Comparison of ENCODE assay signal across 8 mouse cellular contexts in the genomic region with DNA sequence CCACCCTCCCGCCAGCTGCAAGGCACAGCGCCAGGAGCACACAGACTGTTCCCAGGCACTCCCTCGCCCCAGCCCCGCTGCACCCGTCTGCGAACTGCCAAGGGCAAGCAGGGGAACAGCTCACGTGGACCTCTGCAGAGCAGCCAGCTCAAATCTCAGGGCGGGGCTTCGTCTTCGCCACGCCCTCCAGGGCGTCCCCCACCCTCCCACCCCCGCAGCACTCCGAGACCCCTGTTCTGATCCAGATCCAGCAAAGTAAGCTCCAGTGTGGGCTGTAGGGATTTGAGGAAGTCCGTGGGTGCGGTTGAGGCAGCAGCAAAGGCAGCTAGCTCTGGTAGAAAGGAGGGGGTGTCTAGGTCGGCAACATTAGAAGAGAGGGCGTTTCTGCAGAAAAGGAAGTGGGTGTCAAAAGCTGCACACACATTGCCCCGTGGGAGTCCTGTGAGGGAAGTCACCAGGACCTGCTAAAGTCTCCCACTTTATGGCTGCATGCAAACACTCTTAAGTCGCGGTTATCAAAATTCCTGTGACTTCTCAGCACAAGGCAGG.
A peak's percentile ranks its signal among the peaks of the same experiment; 100 is the strongest.
DNase-seq lines count a peak whose midpoint lies in the region; ATAC-seq lines count a peak whose summit lies in the region.

No protein-coding gene starts in this region.

- no peaks in the 10 kb centered on the region for H3K36me3 ChIP-seq in embryonic facial prominence, embryonic 11.5 days (replicated peaks; ENCODE audit: control insufficient read depth, insufficient read depth, low read depth, low read length)
- H3K36me3 ChIP-seq in stomach, embryonic 14.5 days (ENCODE audit: control insufficient read depth, insufficient read depth, low read length) = no peaks in the 10 kb centered on the region

- peak overlapping the region; percentile 71 for H3K4me2 ChIP-seq in embryonic facial prominence, embryonic 11.5 days (ENCODE audit: low read depth, low read length)
- H3K4me2 ChIP-seq in stomach, embryonic 14.5 days (replicated peaks; ENCODE audit: low read depth, low read length) = peak overlapping the region; percentile 45

- peak; percentile 43 for DNase-seq in retina, embryonic 14.5 days (ENCODE audit: low spot score)
- no peak for DNase-seq in retina, postnatal 1 day
- DNase-seq in embryonic facial prominence, embryonic 11.5 days (ENCODE audit: low spot score) = peak; percentile 76
- peak; percentile 85 for DNase-seq in heart, adult 8-10 months (ENCODE audit: low spot score)
- DNase-seq in kidney, adult 9 months = peak; percentile 91
- peak; percentile 80 for DNase-seq in liver
- DNase-seq in monocyte, adult 2 months (ENCODE audit: low read depth in 1 of 2, low spot score in 2 of 2) = peak; percentile 58 to 83

- WGBS in embryonic facial prominence, embryonic 11.5 days = 2% methylated on average over 21 of the region's 21 CpGs
- WGBS in stomach, embryonic 14.5 days = 1% methylated on average over 21 of the region's 21 CpGs

- H3K9me3 ChIP-seq in embryonic facial prominence, embryonic 11.5 days (replicated peaks; ENCODE audit: control insufficient read depth, low read length) = no peaks in the 10 kb centered on the region
- H3K9me3 ChIP-seq in stomach, embryonic 14.5 days (ENCODE audit: control insufficient read depth, low read depth, low read length) = no peaks in the 10 kb centered on the region

- peak; percentile 93 for ATAC-seq in embryonic facial prominence, embryonic 11.5 days (replicated peaks; ENCODE audit: insufficient number of reproducible peaks, low FRiP score, low TSS enrichment, low read depth)
- peak; percentile 91 for ATAC-seq in stomach, embryonic 14.5 days (ENCODE audit: insufficient number of reproducible peaks, insufficient read depth, low FRiP score, low read depth)

- peak overlapping the region; percentile 31 for H3K4me3 ChIP-seq in embryonic facial prominence, embryonic 11.5 days (ENCODE audit: low read depth, low read length)
- peak overlapping the region; percentile 18 for H3K4me3 ChIP-seq in stomach, embryonic 14.5 days (ENCODE audit: low read depth, low read length)

- H3K27me3 ChIP-seq in embryonic facial prominence, embryonic 11.5 days (ENCODE audit: control insufficient read depth, insufficient read depth, low read length) = no peaks in the 10 kb centered on the region
- no peaks in the 10 kb centered on the region for H3K27me3 ChIP-seq in stomach, embryonic 14.5 days (ENCODE audit: control insufficient read depth, insufficient read depth, low read length)

- 0 out of 2 replicates have a peak overlapping the region, but pooled peaks have one; percentile 13 for H3K27ac ChIP-seq in embryonic facial prominence, embryonic 11.5 days (replicated peaks; ENCODE audit: low read depth, low read length)
- H3K27ac ChIP-seq in stomach, embryonic 14.5 days (ENCODE audit: low read length) = peak overlapping the region; percentile 76

- peak overlapping the region; percentile 41; the same call in 1 of the 2 replicates for H3K9ac ChIP-seq in embryonic facial prominence, embryonic 11.5 days (replicated peaks; ENCODE audit: low read length)
- H3K9ac ChIP-seq in stomach, embryonic 14.5 days (replicated peaks; ENCODE audit: low read depth, low read length) = no peak overlapping the region; the same call in 1 of the 2 replicates

- H3K4me1 ChIP-seq in embryonic facial prominence, embryonic 11.5 days (ENCODE audit: control insufficient read depth, insufficient read depth, low read length) = peaks cover 5% of the 10 kb centered on the region
- peaks cover 17% of the 10 kb centered on the region for H3K4me1 ChIP-seq in stomach, embryonic 14.5 days (ENCODE audit: control insufficient read depth, insufficient read depth, low read length)
